Mouse (Mus musculus) embryonic facial prominence, embryonic 14.5 days (tissue): ENCODE measurements at regions not wholly inside any gene's neighbourhood (a gene's known extent, or its start where the extent isn't known, plus 50 kb on each side); places are given as distances from the start of the nearest gene placed in this dataset.

Experiments
- ATAC-seq: fragments of 200-750 bp; cut with Nextera tagmentation; 2 replicates; pipeline ENCODE4 v1.8.0; 2017; ENCODE audit warnings: low read depth, moderate number of reproducible peaks, moderate TSS enrichment
- DNase-seq: peaks from one replicate; pipeline ENCODE4 v3.0.0-alpha.2; 2015; ENCODE audit warnings: low spot score
- H3K27ac ChIP-seq: fragments of 300-500 bp; sonication (generic); replicated peaks from 2 replicates; pipeline ENCODE4 v1.5.1; 2014; ENCODE audit warnings: low read depth, mild to moderate bottlenecking, low read length, moderate library complexity
- H3K27me3 ChIP-seq: fragments of 300-500 bp; sonication (generic); replicated peaks from 2 replicates; pipeline ENCODE4 v1.6.1; 2014; ENCODE audit warnings: low read length; ENCODE audit not compliant: control insufficient read depth, insufficient read depth
- H3K36me3 ChIP-seq: fragments of 300-500 bp; sonication (generic); 2 replicates; pipeline ENCODE4 v1.6.1; 2014; ENCODE audit warnings: low read length, mixed read lengths; ENCODE audit not compliant: control insufficient read depth, insufficient read depth
- H3K4me1 ChIP-seq: fragments of 300-500 bp; sonication (generic); 2 replicates; pipeline ENCODE4 v1.6.1; 2014; ENCODE audit warnings: antibody characterized with exemption, low read length; ENCODE audit not compliant: control insufficient read depth, insufficient read depth
- H3K4me2 ChIP-seq: fragments of 300-500 bp; sonication (generic); 2 replicates; pipeline ENCODE4 v1.6.1; 2014; ENCODE audit warnings: low read depth, mild to moderate bottlenecking, low read length, moderate library complexity, mixed read lengths
- H3K4me3 ChIP-seq: fragments of 300-500 bp; sonication (generic); 2 replicates; pipeline ENCODE4 v1.5.1; 2014; ENCODE audit warnings: low read depth, mild to moderate bottlenecking, low read length
- H3K9ac ChIP-seq: fragments of 300-500 bp; sonication (generic); 2 replicates; pipeline ENCODE4 v1.6.1; 2014; ENCODE audit warnings: low read depth, mild to moderate bottlenecking, low read length, moderate library complexity, mixed read lengths
- H3K9me3 ChIP-seq: fragments of 300-500 bp; sonication (generic); 2 replicates; pipeline ENCODE4 v1.6.1; 2016; ENCODE audit warnings: low read length; ENCODE audit not compliant: control insufficient read depth
- WGBS: fragments of 180-500 bp; shearing (Covaris S2); extraction: QIAGEN DNeasy Blood & Tissue Kit; methylation state at CpG from one replicate; pipeline ENCODE4 v1.1.7; 2014; 5-methylcytosine and 5-hydroxymethylcytosine counted together

GRCm38 (mm10) chr10:95110786-95111185, 166.2 kb upstream of the Plxnc1 start:
- no peaks in the 10 kb centered on the region for H3K9me3 ChIP-seq
- H3K27ac ChIP-seq, result no peak overlapping the region
- WGBS, result 90% methylated on average over 21 of the region's 21 CpGs
- ATAC-seq, result no peak
- H3K4me1 ChIP-seq, result peaks cover 6% of the 10 kb centered on the region; the same call in 1 of the 2 replicates
- no peak for DNase-seq
- no peak overlapping the region for H3K9ac ChIP-seq
- no peak overlapping the region for H3K4me3 ChIP-seq
- no peak overlapping the region for H3K4me2 ChIP-seq
- H3K27me3 ChIP-seq, result no peaks in the 10 kb centered on the region
- H3K36me3 ChIP-seq, result no peaks in the 10 kb centered on the region

- no peak for DNase-seq
- Histone ChIP-seq H3K27me3 (no peaks in the 10 kb centered on the region), H3K4me2 (no peak overlapping the region), H3K27ac (no peak overlapping the region), H3K4me3 (no peak overlapping the region), H3K9me3 (no peaks in the 10 kb centered on the region), H3K36me3 (no peaks in the 10 kb centered on the region), H3K9ac (no peak overlapping the region), H3K4me1 (peaks cover 6% of the 10 kb centered on the region; the same call in 1 of the 2 replicates)
- WGBS, result 84% methylated on average over 2 of the region's 2 CpGs
- ATAC-seq, result no peak
Measured at GRCm38 (mm10) chr10:95109576-95109975, 164.9 kb upstream of the Plxnc1 start.

GRCm38 (mm10) chr10:95107532-95108251, 163.1 kb upstream of the Plxnc1 start:
- Histone ChIP-seq H3K27ac (peak overlapping the region; percentile 49; the same call in 1 of the 2 replicates), H3K27me3 (no peaks in the 10 kb centered on the region), H3K4me3 (no peak overlapping the region), H3K9ac (no peak overlapping the region), H3K9me3 (no peaks in the 10 kb centered on the region), H3K4me1 (peaks cover 6% of the 10 kb centered on the region; the same call in 1 of the 2 replicates), H3K4me2 (no peak overlapping the region), H3K36me3 (no peaks in the 10 kb centered on the region)
- DNase-seq, result peak; percentile 59
- 29% methylated on average over 3 of the region's 3 CpGs for WGBS
- ATAC-seq, result peak; percentile 54

GRCm38 (mm10) chr10:95103808-95104207, 159.2 kb upstream of the Plxnc1 start:
- Histone ChIP-seq H3K4me1 (peaks cover 6% of the 10 kb centered on the region; the same call in 1 of the 2 replicates), H3K36me3 (no peaks in the 10 kb centered on the region), H3K4me3 (no peak overlapping the region), H3K4me2 (no peak overlapping the region), H3K9me3 (no peaks in the 10 kb centered on the region), H3K9ac (no peak overlapping the region), H3K27me3 (no peaks in the 10 kb centered on the region), H3K27ac (no peak overlapping the region)
- no peak for ATAC-seq
- no peak for DNase-seq

- H3K36me3 ChIP-seq, result no peaks in the 10 kb centered on the region
- no peak overlapping the region for H3K9ac ChIP-seq
- no peak for ATAC-seq
- no peak overlapping the region for H3K27ac ChIP-seq
- no peak for DNase-seq
- no peaks in the 10 kb centered on the region for H3K9me3 ChIP-seq
- WGBS, result 73% methylated on average over 4 of the region's 4 CpGs
- H3K4me1 ChIP-seq, result peaks cover 6% of the 10 kb centered on the region; the same call in 1 of the 2 replicates
- H3K27me3 ChIP-seq, result no peaks in the 10 kb centered on the region
- no peak overlapping the region for H3K4me3 ChIP-seq
- H3K4me2 ChIP-seq, result no peak overlapping the region
Measured at GRCm38 (mm10) chr10:95102981-95103380, 158.3 kb upstream of the Plxnc1 start.

- DNase-seq, result no peak
- no peak for ATAC-seq
- Histone ChIP-seq H3K9me3 (no peaks in the 10 kb centered on the region), H3K27me3 (no peaks in the 10 kb centered on the region), H3K4me1 (no peaks in the 10 kb centered on the region), H3K4me3 (no peak overlapping the region), H3K4me2 (no peak overlapping the region), H3K9ac (no peak overlapping the region), H3K36me3 (no peaks in the 10 kb centered on the region), H3K27ac (no peak overlapping the region)
- WGBS, result 72% methylated on average over 5 of the region's 5 CpGs
Measured at GRCm38 (mm10) chr10:95099906-95100305, 155.3 kb upstream of the Plxnc1 start.

- no peak overlapping the region for H3K4me3 ChIP-seq
- no peak overlapping the region for H3K4me2 ChIP-seq
- no peak overlapping the region for H3K9ac ChIP-seq
- ATAC-seq (no peak), DNase-seq (no peak)
- no peaks in the 10 kb centered on the region for H3K4me1 ChIP-seq
- no peaks in the 10 kb centered on the region for H3K36me3 ChIP-seq
- no peak overlapping the region for H3K27ac ChIP-seq
- no peaks in the 10 kb centered on the region for H3K27me3 ChIP-seq
- no peaks in the 10 kb centered on the region for H3K9me3 ChIP-seq
- 72% methylated on average over 4 of the region's 4 CpGs for WGBS
Measured at GRCm38 (mm10) chr10:95095847-95096246, 151.2 kb upstream of the Plxnc1 start.

GRCm38 (mm10) chr10:95094771-95095170, 150.1 kb upstream of the Plxnc1 start:
- no peaks in the 10 kb centered on the region for H3K36me3 ChIP-seq
- ATAC-seq, result no peak; the same call in 1 of the 2 replicates
- no peak for DNase-seq
- no peak overlapping the region for H3K4me2 ChIP-seq
- H3K4me3 ChIP-seq, result no peak overlapping the region
- no peaks in the 10 kb centered on the region for H3K9me3 ChIP-seq
- H3K27ac ChIP-seq, result no peak overlapping the region
- H3K9ac ChIP-seq, result no peak overlapping the region
- 50% methylated on average over 8 of the region's 8 CpGs for WGBS
- no peaks in the 10 kb centered on the region for H3K27me3 ChIP-seq
- H3K4me1 ChIP-seq, result no peaks in the 10 kb centered on the region

- H3K9ac ChIP-seq, result no peak overlapping the region
- no peak overlapping the region for H3K4me3 ChIP-seq
- no peak for DNase-seq
- ATAC-seq, result no peak
- H3K9me3 ChIP-seq, result no peaks in the 10 kb centered on the region
- WGBS, result 47% methylated on average over 5 of the region's 5 CpGs
- H3K27me3 ChIP-seq, result no peaks in the 10 kb centered on the region
- no peaks in the 10 kb centered on the region for H3K4me1 ChIP-seq
- H3K4me2 ChIP-seq, result no peak overlapping the region
- H3K27ac ChIP-seq, result no peak overlapping the region
- no peaks in the 10 kb centered on the region for H3K36me3 ChIP-seq
Measured at GRCm38 (mm10) chr10:95093266-95093665, 148.6 kb upstream of the Plxnc1 start.
